Mouse (Mus musculus): Measurements from ENCODE around the gene Olfr901. TPM values are rescaled to one million over a fixed set of nuclear protein-coding genes. Genes with fewer than 3 reads are reported as not detected.

Gene Olfr901
- polyA plus RNA-seq (2015; fragmentation: Nextera tagmentation; extraction: Ambion mirVana) = not detected in 2 replicates

GRCm38 (mm10) chr9:38429155-38429554 is at the start of gene Olfr901:
TSS of gene Olfr901 (plus strand) at chr9:38429455.

DNA sequence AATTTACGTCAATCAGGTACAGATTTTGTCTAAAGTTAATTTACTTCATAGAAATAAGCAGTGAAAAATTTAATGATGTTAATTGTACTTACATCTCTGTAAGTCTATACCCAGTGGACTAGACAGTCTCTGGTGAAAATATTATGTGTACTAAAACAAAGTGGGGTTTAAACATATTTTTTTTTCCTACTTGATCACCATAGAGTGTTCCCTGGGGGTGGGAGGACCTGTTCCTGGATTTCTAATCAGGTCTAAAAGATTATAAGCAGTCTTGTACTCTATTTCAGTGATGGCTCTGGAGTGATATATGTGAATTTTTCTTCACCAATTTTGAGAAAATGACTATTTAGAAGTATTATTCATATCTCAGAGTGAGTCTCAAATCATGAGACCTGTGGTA is 27.9 kb upstream of the Olfr901 start, which contains the start of gene Olfr147:
TSS of gene Olfr147 (plus strand) at position 301 of the 400 bp plus-strand sequence.

DNA sequence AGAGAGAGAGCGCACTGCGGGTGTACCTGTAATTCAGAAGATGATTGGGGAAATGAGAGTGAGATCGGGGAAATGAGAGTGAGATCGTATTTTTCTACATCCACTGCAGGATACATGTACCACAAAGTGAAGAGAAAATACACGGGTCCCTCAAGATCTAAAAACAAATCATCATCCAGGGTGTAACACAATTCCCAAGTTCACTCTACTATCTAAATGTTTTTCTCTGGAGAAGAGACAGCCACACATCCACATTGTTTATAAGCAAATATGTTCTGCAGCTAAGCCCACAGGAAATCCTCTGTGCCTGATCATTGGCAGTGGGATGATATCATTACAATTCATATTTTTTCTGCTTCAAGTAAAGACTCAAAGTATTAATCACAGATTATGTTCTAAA is 18.1 kb downstream of the Olfr901 start, which contains the start of gene Olfr902:
TSS of gene Olfr902 (plus strand) at position 301 of the 400 bp plus-strand sequence.

DNA sequence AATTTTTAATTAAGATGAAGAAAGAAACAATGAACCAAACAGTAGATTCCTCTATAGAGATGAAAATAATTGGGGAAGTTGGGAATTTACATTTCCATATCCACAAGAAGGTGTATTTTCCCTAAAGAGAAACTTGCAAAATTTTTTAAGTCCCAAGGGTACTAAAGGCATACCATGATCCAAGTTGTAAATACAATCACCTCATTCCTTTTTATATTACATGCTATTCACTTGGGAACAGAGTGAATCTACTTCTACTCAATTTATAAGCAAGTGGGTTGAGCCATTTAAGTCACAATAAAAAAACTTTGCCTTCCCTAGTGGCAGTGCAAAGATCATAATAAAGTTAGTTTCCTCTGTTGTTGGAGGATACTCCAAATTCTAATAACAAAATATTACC is 33.6 kb downstream of the Olfr901 start, which contains the start of gene Olfr904:
TSS of gene Olfr904 (plus strand) at position 301 of the 400 bp plus-strand sequence.

DNA sequence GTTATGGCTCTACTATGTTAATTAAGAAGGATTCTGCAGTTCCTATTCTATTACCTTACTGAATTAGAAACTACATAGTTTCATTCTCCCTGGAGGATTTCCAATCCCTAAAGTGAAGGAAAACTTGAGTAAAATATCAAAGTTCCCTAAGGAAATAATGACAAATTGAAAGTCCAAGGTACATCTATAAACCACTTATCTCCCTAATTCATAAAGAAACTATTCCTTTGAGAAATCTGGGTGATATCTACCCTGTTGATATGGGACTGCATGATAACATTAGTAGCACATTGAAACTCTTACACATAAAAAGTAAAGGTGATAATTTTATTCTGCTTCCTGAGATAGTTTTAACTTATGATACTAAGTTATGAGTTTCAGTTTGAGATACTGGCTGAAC is 41.6 kb downstream of the Olfr901 start, which contains the start of gene Olfr905:
TSS of gene Olfr905 (plus strand) at position 301 of the 400 bp plus-strand sequence.

Other genes starting within 250 kb of the Olfr901 start
- not detected in 2 replicates for gene Olfr891, start 248.6 kb upstream of the Olfr901 start, polyA plus RNA-seq (2015; fragmentation: Nextera tagmentation; extraction: Ambion mirVana)
- gene Olfr893, start 221.1 kb upstream of the Olfr901 start, polyA plus RNA-seq (2015; fragmentation: Nextera tagmentation; extraction: Ambion mirVana) = 0.13 and 0.17 TPM in 2 replicates
- not detected in 2 replicates for gene Olfr894, start 211.4 kb upstream of the Olfr901 start, polyA plus RNA-seq (2015; fragmentation: Nextera tagmentation; extraction: Ambion mirVana)
- not detected in 2 replicates for gene Olfr143, start 176.7 kb upstream of the Olfr901 start, polyA plus RNA-seq (2015; fragmentation: Nextera tagmentation; extraction: Ambion mirVana)
- gene Olfr895, start 161.6 kb upstream of the Olfr901 start, polyA plus RNA-seq (2015; fragmentation: Nextera tagmentation; extraction: Ambion mirVana) = not detected in 2 replicates
- gene Olfr896-ps1, start 138.3 kb upstream of the Olfr901 start, polyA plus RNA-seq (2015; fragmentation: Nextera tagmentation; extraction: Ambion mirVana) = not detected in 2 replicates
- not detected in 2 replicates for gene Olfr25, start 100.4 kb upstream of the Olfr901 start, polyA plus RNA-seq (2015; fragmentation: Nextera tagmentation; extraction: Ambion mirVana)
- gene Olfr898, start 81.0 kb upstream of the Olfr901 start, polyA plus RNA-seq (2015; fragmentation: Nextera tagmentation; extraction: Ambion mirVana) = not detected in 2 replicates
- gene Olfr250, start 62.6 kb upstream of the Olfr901 start, polyA plus RNA-seq (2015; fragmentation: Nextera tagmentation; extraction: Ambion mirVana) = not detected in 2 replicates
- not detected in 2 replicates for gene Olfr251, start 52.4 kb upstream of the Olfr901 start, polyA plus RNA-seq (2015; fragmentation: Nextera tagmentation; extraction: Ambion mirVana)
- gene Olfr147, start 27.8 kb upstream of the Olfr901 start, polyA plus RNA-seq (2015; fragmentation: Nextera tagmentation; extraction: Ambion mirVana) = not detected in 2 replicates
- gene Olfr902, start 18.2 kb downstream of the Olfr901 start, polyA plus RNA-seq (2015; fragmentation: Nextera tagmentation; extraction: Ambion mirVana) = not detected in 2 replicates
- gene Olfr904, start 33.7 kb downstream of the Olfr901 start, polyA plus RNA-seq (2015; fragmentation: Nextera tagmentation; extraction: Ambion mirVana) = not detected in 2 replicates
- gene Olfr905, start 41.7 kb downstream of the Olfr901 start, polyA plus RNA-seq (2015; fragmentation: Nextera tagmentation; extraction: Ambion mirVana) = not detected in 2 replicates
- not detected in 2 replicates for gene Olfr906, start 57.6 kb downstream of the Olfr901 start, polyA plus RNA-seq (2015; fragmentation: Nextera tagmentation; extraction: Ambion mirVana)
- gene Olfr907, start 66.3 kb downstream of the Olfr901 start, polyA plus RNA-seq (2015; fragmentation: Nextera tagmentation; extraction: Ambion mirVana) = not detected in 2 replicates
- gene Olfr911-ps1, start 92.1 kb downstream of the Olfr901 start, polyA plus RNA-seq (2015; fragmentation: Nextera tagmentation; extraction: Ambion mirVana) = not detected in 2 replicates
- not detected in 2 replicates for gene Olfr910, start 108.4 kb downstream of the Olfr901 start, polyA plus RNA-seq (2015; fragmentation: Nextera tagmentation; extraction: Ambion mirVana)
- gene Olfr912, start 150.7 kb downstream of the Olfr901 start, polyA plus RNA-seq (2015; fragmentation: Nextera tagmentation; extraction: Ambion mirVana) = not detected in 2 replicates
- gene Olfr913, start 163.3 kb downstream of the Olfr901 start, polyA plus RNA-seq (2015; fragmentation: Nextera tagmentation; extraction: Ambion mirVana) = not detected in 2 replicates
- gene Olfr914, start 175.6 kb downstream of the Olfr901 start, polyA plus RNA-seq (2015; fragmentation: Nextera tagmentation; extraction: Ambion mirVana) = not detected in 2 replicates
- gene Olfr916, start 230.4 kb downstream of the Olfr901 start, polyA plus RNA-seq (2015; fragmentation: Nextera tagmentation; extraction: Ambion mirVana) = not detected in 2 replicates
- gene Olfr917, start 236.4 kb downstream of the Olfr901 start, polyA plus RNA-seq (2015; fragmentation: Nextera tagmentation; extraction: Ambion mirVana) = not detected in 2 replicates
- gene Olfr918, start 245.1 kb downstream of the Olfr901 start, polyA plus RNA-seq (2015; fragmentation: Nextera tagmentation; extraction: Ambion mirVana) = not detected in 2 replicates

Measured in urinary bladder, postnatal 0 days (tissue).